ENCODE assay signal across 10 mouse cellular contexts in the genomic region with DNA sequence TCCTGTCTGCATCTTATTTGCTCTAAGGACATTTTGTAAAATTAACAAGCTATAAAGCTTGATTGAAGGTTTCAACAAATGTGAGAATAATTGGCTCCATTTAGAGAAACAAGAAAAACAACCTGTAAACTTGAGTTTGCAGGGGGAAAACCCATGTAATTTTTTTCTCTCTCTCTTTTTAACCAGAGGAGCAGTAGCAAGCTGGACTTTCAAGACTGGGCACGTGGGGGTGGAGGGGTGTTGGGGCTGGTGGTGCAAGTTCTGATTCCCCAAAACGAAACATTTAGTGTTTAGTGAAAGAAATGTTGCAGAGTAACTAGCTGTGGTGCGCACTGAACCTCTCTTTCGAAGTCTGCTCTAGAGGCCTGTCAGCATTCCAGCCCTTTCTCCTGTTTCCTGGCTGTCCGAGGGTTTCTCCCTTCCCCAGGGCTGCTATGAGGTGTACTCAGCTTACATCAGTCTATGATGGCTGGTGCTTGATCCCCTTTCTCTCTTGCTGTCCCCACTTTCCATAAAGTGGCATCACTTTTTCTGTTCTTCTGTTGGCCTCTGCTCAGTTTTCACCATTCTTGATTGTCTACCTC. TPM values are rescaled to one million over a fixed set of nuclear protein-coding genes. Genes with fewer than 3 reads are reported as not detected.
DNase-seq lines count a peak whose midpoint lies in the region; ATAC-seq and TF ChIP-seq lines count a peak whose summit lies in the region.
"Had no signal": no experiment of that assay in that cellular context is flagged by ENCODE, and none has a peak within 500 bp of the region (broad histone marks: within the 10 kb centered on the region; RNA-seq: fewer than 3 reads in every experiment).

No protein-coding gene starts in this region.

- peaks cover 36% of the 10 kb centered on the region for H3K4me1 ChIP-seq in forebrain, embryonic 13.5 days
- H3K4me1 ChIP-seq in forebrain, postnatal 0 days (ENCODE audit: insufficient read depth), result peaks cover 6% of the 10 kb centered on the region; the same call in 1 of the 2 replicates
- H3K4me1 ChIP-seq in kidney, embryonic 15.5 days, result peaks cover 61% of the 10 kb centered on the region
- peaks cover 59% of the 10 kb centered on the region for H3K4me1 ChIP-seq in heart, embryonic 15.5 days (replicated peaks)
- H3K4me1 ChIP-seq in limb, embryonic 15.5 days, result peaks cover 70% of the 10 kb centered on the region

- H3K27ac ChIP-seq in forebrain, embryonic 13.5 days, result peak overlapping the region; percentile 59; the same call in 1 of the 2 replicates
- H3K27ac ChIP-seq in forebrain, postnatal 0 days (ENCODE audit: low read depth, low read length), result no peak overlapping the region
- peak overlapping the region; percentile 85 for H3K27ac ChIP-seq in kidney, embryonic 15.5 days
- H3K27ac ChIP-seq in heart, embryonic 15.5 days, result peak overlapping the region; percentile 72
- peak overlapping the region; percentile 72 for H3K27ac ChIP-seq in limb, embryonic 15.5 days

- TF ChIP-seq CTCF in forebrain, postnatal 0 days (IDR thresholded peaks at IDR 0.05; ENCODE audit: low read depth), result no peak

- no peak for DNase-seq in forebrain, postnatal 0 days
- DNase-seq in kidney, adult 18-20 months, result no peak
- no peak for DNase-seq in cerebellum, adult 18-20 months
- DNase-seq in cerebellum, postnatal 4 days (ENCODE audit: low spot score in 2 of 2), result no peak
- DNase-seq: cerebellum, adult 9-11 months had no signal

- 74% methylated on average over 5 of the region's 5 CpGs for WGBS in forebrain, embryonic 13.5 days
- 42% methylated on average over 5 of the region's 5 CpGs for WGBS in forebrain, postnatal 0 days
- WGBS in kidney, embryonic 15.5 days, result 53% methylated on average over 5 of the region's 5 CpGs
- 50% methylated on average over 5 of the region's 5 CpGs for WGBS in heart, embryonic 15.5 days
- 18% methylated on average over 5 of the region's 5 CpGs for WGBS in limb, embryonic 15.5 days

- H3K4me2 ChIP-seq in forebrain, embryonic 13.5 days, result no peak overlapping the region
- no peak overlapping the region for H3K4me2 ChIP-seq in forebrain, postnatal 0 days (ENCODE audit: low read depth)
- no peak overlapping the region for H3K4me2 ChIP-seq in kidney, embryonic 15.5 days
- no peak overlapping the region for H3K4me2 ChIP-seq in heart, embryonic 15.5 days
- no peak overlapping the region for H3K4me2 ChIP-seq in limb, embryonic 15.5 days

- no peak overlapping the region for H3K9ac ChIP-seq in forebrain, embryonic 13.5 days
- H3K9ac ChIP-seq in forebrain, postnatal 0 days, result no peak overlapping the region
- H3K9ac ChIP-seq in kidney, embryonic 15.5 days, result no peak overlapping the region
- no peak overlapping the region for H3K9ac ChIP-seq in heart, embryonic 15.5 days
- H3K9ac ChIP-seq in limb, embryonic 15.5 days, result no peak overlapping the region

- no peaks in the 10 kb centered on the region for H3K9me3 ChIP-seq in forebrain, embryonic 13.5 days (replicated peaks)
- no peaks in the 10 kb centered on the region for H3K9me3 ChIP-seq in forebrain, postnatal 0 days (ENCODE audit: low read length)
- H3K9me3 ChIP-seq in kidney, embryonic 15.5 days (replicated peaks), result no peaks in the 10 kb centered on the region
- H3K9me3 ChIP-seq in heart, embryonic 15.5 days (replicated peaks), result no peaks in the 10 kb centered on the region
- H3K9me3 ChIP-seq in limb, embryonic 15.5 days, result no peaks in the 10 kb centered on the region

- no peaks in the 10 kb centered on the region for H3K27me3 ChIP-seq in forebrain, embryonic 13.5 days
- H3K27me3 ChIP-seq in forebrain, postnatal 0 days (ENCODE audit: insufficient read depth, low read length), result no peaks in the 10 kb centered on the region
- H3K27me3 ChIP-seq in kidney, embryonic 15.5 days, result no peaks in the 10 kb centered on the region
- no peaks in the 10 kb centered on the region for H3K27me3 ChIP-seq in heart, embryonic 15.5 days
- no peaks in the 10 kb centered on the region for H3K27me3 ChIP-seq in limb, embryonic 15.5 days
- H3K27me3 ChIP-seq: Patski had no signal

- peaks cover 6% of the 10 kb centered on the region; the same call in 1 of the 2 replicates for H3K36me3 ChIP-seq in forebrain, embryonic 13.5 days (ENCODE audit: poor library complexity, severe bottlenecking)
- no peaks in the 10 kb centered on the region for H3K36me3 ChIP-seq in forebrain, postnatal 0 days (ENCODE audit: insufficient read depth)
- H3K36me3 ChIP-seq in kidney, embryonic 15.5 days, result no peaks in the 10 kb centered on the region
- H3K36me3 ChIP-seq in heart, embryonic 15.5 days, result no peaks in the 10 kb centered on the region
- H3K36me3 ChIP-seq in limb, embryonic 15.5 days, result no peaks in the 10 kb centered on the region

- ATAC-seq in forebrain, embryonic 13.5 days, result no peak
- ATAC-seq in forebrain, postnatal 0 days, result no peak
- ATAC-seq in kidney, embryonic 15.5 days (replicated peaks; ENCODE audit: low FRiP score), result no peak
- ATAC-seq in heart, embryonic 15.5 days (replicated peaks; ENCODE audit: insufficient number of reproducible peaks, insufficient read depth, low FRiP score, low read depth), result no peak
- no peak for ATAC-seq in limb, embryonic 15.5 days (ENCODE audit: insufficient number of reproducible peaks, low FRiP score, low TSS enrichment, low read depth)
- ATAC-seq: Patski had no signal

- H3K4me3 ChIP-seq in forebrain, embryonic 13.5 days, result no peak overlapping the region
- no peak overlapping the region for H3K4me3 ChIP-seq in forebrain, postnatal 0 days (ENCODE audit: low read depth, low read length)
- H3K4me3 ChIP-seq in kidney, embryonic 15.5 days (replicated peaks), result no peak overlapping the region
- no peak overlapping the region for H3K4me3 ChIP-seq in heart, embryonic 15.5 days
- no peak overlapping the region for H3K4me3 ChIP-seq in limb, embryonic 15.5 days

RNA-seq across cellular contexts. Expression of a gene that starts 34.7 kb away (rescaled TPM):
- polyA plus RNA-seq in forebrain, embryonic 13.5 days (2015; fragmentation: Nextera tagmentation; extraction: Ambion mirVana), result 1.2 and 1.5 TPM in 2 replicates
- 4.2 and 4.5 TPM in 2 replicates for total RNA-seq in forebrain, postnatal 0 days (2014; rRNA removed)
- 1.7 TPM in 2 replicates for polyA plus RNA-seq in forebrain, postnatal 0 days (2015; fragmentation: Nextera tagmentation; extraction: Ambion mirVana)
- 24.3 and 25.9 TPM in 2 replicates for polyA plus RNA-seq in kidney, embryonic 15.5 days (2015; fragmentation: Nextera tagmentation; extraction: Ambion mirVana)
- polyA plus RNA-seq in heart, embryonic 15.5 days (2015; fragmentation: Nextera tagmentation; extraction: Ambion mirVana), result 11.0 and 18.0 TPM in 2 replicates
- polyA plus RNA-seq in limb, embryonic 15.5 days (2015; fragmentation: Nextera tagmentation; extraction: Ambion mirVana), result 17.2 and 21.2 TPM in 2 replicates

RNA-seq across cellular contexts. Expression of a gene that starts 44.1 kb away (rescaled TPM):
- polyA plus RNA-seq in forebrain, embryonic 13.5 days (2015; fragmentation: Nextera tagmentation; extraction: Ambion mirVana), result 22.8 and 25.1 TPM in 2 replicates
- total RNA-seq in forebrain, postnatal 0 days (2014; rRNA removed), result 15.5 and 19.6 TPM in 2 replicates
- polyA plus RNA-seq in forebrain, postnatal 0 days (2015; fragmentation: Nextera tagmentation; extraction: Ambion mirVana), result 11.5 and 16.3 TPM in 2 replicates
- 25.3 and 27.0 TPM in 2 replicates for polyA plus RNA-seq in kidney, embryonic 15.5 days (2015; fragmentation: Nextera tagmentation; extraction: Ambion mirVana)
- 14.4 and 17.5 TPM in 2 replicates for polyA plus RNA-seq in heart, embryonic 15.5 days (2015; fragmentation: Nextera tagmentation; extraction: Ambion mirVana)
- polyA plus RNA-seq in limb, embryonic 15.5 days (2015; fragmentation: Nextera tagmentation; extraction: Ambion mirVana), result 22.5 and 23.3 TPM in 2 replicates

RNA-seq across cellular contexts. Expression of a gene that starts 56.5 kb away (rescaled TPM):
- 13.9 and 15.8 TPM in 2 replicates for polyA plus RNA-seq in forebrain, embryonic 13.5 days (2015; fragmentation: Nextera tagmentation; extraction: Ambion mirVana)
- 19.5 and 21.0 TPM in 2 replicates for total RNA-seq in forebrain, postnatal 0 days (2014; rRNA removed)
- 12.7 and 13.8 TPM in 2 replicates for polyA plus RNA-seq in forebrain, postnatal 0 days (2015; fragmentation: Nextera tagmentation; extraction: Ambion mirVana)
- 24.6 and 26.3 TPM in 2 replicates for polyA plus RNA-seq in kidney, embryonic 15.5 days (2015; fragmentation: Nextera tagmentation; extraction: Ambion mirVana)
- polyA plus RNA-seq in heart, embryonic 15.5 days (2015; fragmentation: Nextera tagmentation; extraction: Ambion mirVana), result 17.2 and 20.5 TPM in 2 replicates
- 21.1 and 23.3 TPM in 2 replicates for polyA plus RNA-seq in limb, embryonic 15.5 days (2015; fragmentation: Nextera tagmentation; extraction: Ambion mirVana)

RNA-seq across cellular contexts. Expression of a gene that starts 59.0 kb away (rescaled TPM):
- 2.2 and 2.6 TPM in 2 replicates for polyA plus RNA-seq in forebrain, embryonic 13.5 days (2015; fragmentation: Nextera tagmentation; extraction: Ambion mirVana)
- total RNA-seq in forebrain, postnatal 0 days (2014; rRNA removed), result 10.6 and 11.0 TPM in 2 replicates
- polyA plus RNA-seq in forebrain, postnatal 0 days (2015; fragmentation: Nextera tagmentation; extraction: Ambion mirVana), result 11.9 and 15.6 TPM in 2 replicates
- 3.4 and 3.6 TPM in 2 replicates for polyA plus RNA-seq in kidney, embryonic 15.5 days (2015; fragmentation: Nextera tagmentation; extraction: Ambion mirVana)
- polyA plus RNA-seq in heart, embryonic 15.5 days (2015; fragmentation: Nextera tagmentation; extraction: Ambion mirVana), result 12.4 and 13.1 TPM in 2 replicates
- polyA plus RNA-seq in limb, embryonic 15.5 days (2015; fragmentation: Nextera tagmentation; extraction: Ambion mirVana), result 4.9 and 5.8 TPM in 2 replicates
